Mouse (Mus musculus): ENCODE results near the gene Smyd5. TPM values are rescaled to one million over a fixed set of nuclear protein-coding genes. Genes with fewer than 3 reads are reported as not detected.

Gene Smyd5
- polyA plus RNA-seq (2015; fragmentation: Nextera tagmentation; extraction: Ambion mirVana), result 14.1 and 14.7 TPM in 2 replicates

GRCm38 (mm10) chr6:85431842-85432431 is at the start of gene Smyd5:
Smyd5 (plus strand) TSS chr6:85431989.
- peak; percentile 92 for ATAC-seq (ENCODE audit: low FRiP score, low TSS enrichment)
- Histone ChIP-seq H3K27me3 (ENCODE audit: control insufficient read depth, insufficient read depth, low read length) (no peaks in the 10 kb centered on the region), H3K4me1 (replicated peaks; ENCODE audit: control insufficient read depth, insufficient read depth) (0 out of 2 replicates have a peak, but pooled peaks cover 2% of the 10 kb centered on the region), H3K9ac (ENCODE audit: low read length) (peak within 1 kb of the TSS; percentile 72), H3K27ac (replicated peaks) (no peak within 1 kb of the TSS), H3K4me3 (ENCODE audit: low read depth, low read length) (peak within 1 kb of the TSS; percentile 87), H3K4me2 (replicated peaks; ENCODE audit: low read depth) (peak within 1 kb of the TSS; percentile 99), H3K9me3 (ENCODE audit: control insufficient read depth, low read length) (no peaks in the 10 kb centered on the region), H3K36me3 (ENCODE audit: control insufficient read depth, insufficient read depth, low read length) (no peaks in the 10 kb centered on the region)
- TF ChIP-seq EP300 (optimal IDR thresholded peaks at IDR 0.05), result no peak
- no peak for TF ChIP-seq CTCF (IDR thresholded peaks at IDR 0.05; ENCODE audit: low read depth)
- under 1% methylated on average over 39 of the region's 39 CpGs for WGBS
- peak; percentile 91 for DNase-seq (ENCODE audit: low spot score)

- Histone ChIP-seq H3K27ac (replicated peaks) (no peak overlapping the region), H3K4me1 (replicated peaks; ENCODE audit: control insufficient read depth, insufficient read depth) (no peaks in the 10 kb centered on the region), H3K9me3 (ENCODE audit: control insufficient read depth, low read length) (no peaks in the 10 kb centered on the region), H3K27me3 (ENCODE audit: control insufficient read depth, insufficient read depth, low read length) (no peaks in the 10 kb centered on the region), H3K9ac (ENCODE audit: low read length) (no peak overlapping the region), H3K4me3 (ENCODE audit: low read depth, low read length) (no peak overlapping the region), H3K4me2 (replicated peaks; ENCODE audit: low read depth) (no peak overlapping the region), H3K36me3 (ENCODE audit: control insufficient read depth, insufficient read depth, low read length) (no peaks in the 10 kb centered on the region)
- DNase-seq (ENCODE audit: low spot score), result no peak
- WGBS, result 80% methylated on average over 2 of the region's 2 CpGs
- ATAC-seq (ENCODE audit: low FRiP score, low TSS enrichment), result no peak
- TF ChIP-seq CTCF (IDR thresholded peaks at IDR 0.05; ENCODE audit: low read depth), result no peak
- TF ChIP-seq EP300 (optimal IDR thresholded peaks at IDR 0.05), result no peak
Observed at GRCm38 (mm10) chr6:85382791-85383190, 49.0 kb upstream of the Smyd5 start.

- Histone ChIP-seq H3K27me3 (ENCODE audit: control insufficient read depth, insufficient read depth, low read length) (no peaks in the 10 kb centered on the region), H3K4me1 (replicated peaks; ENCODE audit: control insufficient read depth, insufficient read depth) (no peaks in the 10 kb centered on the region), H3K4me3 (ENCODE audit: low read depth, low read length) (no peak overlapping the region), H3K4me2 (replicated peaks; ENCODE audit: low read depth) (no peak overlapping the region), H3K36me3 (ENCODE audit: control insufficient read depth, insufficient read depth, low read length) (no peaks in the 10 kb centered on the region), H3K9ac (ENCODE audit: low read length) (no peak overlapping the region), H3K9me3 (ENCODE audit: control insufficient read depth, low read length) (no peaks in the 10 kb centered on the region), H3K27ac (replicated peaks) (no peak overlapping the region)
- TF ChIP-seq CTCF (IDR thresholded peaks at IDR 0.05; ENCODE audit: low read depth) (no peak), EP300 (optimal IDR thresholded peaks at IDR 0.05) (no peak)
- no peak for ATAC-seq (ENCODE audit: low FRiP score, low TSS enrichment)
- no peak for DNase-seq (ENCODE audit: low spot score)
- 69% methylated on average over 5 of the region's 5 CpGs for WGBS
Observed at GRCm38 (mm10) chr6:85388608-85389007, 43.2 kb upstream of the Smyd5 start.

- Histone ChIP-seq H3K4me3 (ENCODE audit: low read depth, low read length) (no peak overlapping the region), H3K36me3 (ENCODE audit: control insufficient read depth, insufficient read depth, low read length) (no peaks in the 10 kb centered on the region), H3K4me1 (replicated peaks; ENCODE audit: control insufficient read depth, insufficient read depth) (no peaks in the 10 kb centered on the region), H3K27ac (replicated peaks) (no peak overlapping the region), H3K9me3 (ENCODE audit: control insufficient read depth, low read length) (no peaks in the 10 kb centered on the region), H3K4me2 (replicated peaks; ENCODE audit: low read depth) (no peak overlapping the region), H3K9ac (ENCODE audit: low read length) (no peak overlapping the region), H3K27me3 (ENCODE audit: control insufficient read depth, insufficient read depth, low read length) (no peaks in the 10 kb centered on the region)
- ATAC-seq (ENCODE audit: low FRiP score, low TSS enrichment), result no peak
- TF ChIP-seq CTCF (IDR thresholded peaks at IDR 0.05; ENCODE audit: low read depth), result peak; percentile 84
- TF ChIP-seq EP300 (optimal IDR thresholded peaks at IDR 0.05), result no peak
- DNase-seq (ENCODE audit: low spot score), result peak; percentile 68
- 18% methylated on average over 6 of the region's 7 CpGs for WGBS
Observed at GRCm38 (mm10) chr6:85391803-85392202, 40.0 kb upstream of the Smyd5 start.

- 81% methylated on average over 2 of the region's 2 CpGs for WGBS
- no peak for DNase-seq (ENCODE audit: low spot score)
Observed at GRCm38 (mm10) chr6:85395360-85395759, 36.4 kb upstream of the Smyd5 start.

GRCm38 (mm10) chr6:85397165-85397564 is 34.6 kb upstream of the Smyd5 start:
- ATAC-seq (ENCODE audit: low FRiP score, low TSS enrichment), result no peak

More at GRCm38 (mm10) chr6:85395360-85395759, 36.4 kb upstream of the Smyd5 start:
- Histone ChIP-seq H3K4me1 (replicated peaks; ENCODE audit: control insufficient read depth, insufficient read depth) (no peaks in the 10 kb centered on the region), H3K4me3 (ENCODE audit: low read depth, low read length) (no peak overlapping the region), H3K9ac (ENCODE audit: low read length) (no peak overlapping the region), H3K9me3 (ENCODE audit: control insufficient read depth, low read length) (no peaks in the 10 kb centered on the region), H3K36me3 (ENCODE audit: control insufficient read depth, insufficient read depth, low read length) (no peaks in the 10 kb centered on the region), H3K27me3 (ENCODE audit: control insufficient read depth, insufficient read depth, low read length) (no peaks in the 10 kb centered on the region), H3K4me2 (replicated peaks; ENCODE audit: low read depth) (no peak overlapping the region), H3K27ac (replicated peaks) (no peak overlapping the region)
- no peak for ATAC-seq (ENCODE audit: low FRiP score, low TSS enrichment)
- TF ChIP-seq EP300 (optimal IDR thresholded peaks at IDR 0.05), result no peak
- TF ChIP-seq CTCF (IDR thresholded peaks at IDR 0.05; ENCODE audit: low read depth), result no peak

More at GRCm38 (mm10) chr6:85397165-85397564, 34.6 kb upstream of the Smyd5 start:
- Histone ChIP-seq H3K4me1 (replicated peaks; ENCODE audit: control insufficient read depth, insufficient read depth) (no peaks in the 10 kb centered on the region), H3K27me3 (ENCODE audit: control insufficient read depth, insufficient read depth, low read length) (no peaks in the 10 kb centered on the region), H3K9ac (ENCODE audit: low read length) (no peak overlapping the region), H3K9me3 (ENCODE audit: control insufficient read depth, low read length) (no peaks in the 10 kb centered on the region), H3K36me3 (ENCODE audit: control insufficient read depth, insufficient read depth, low read length) (no peaks in the 10 kb centered on the region), H3K27ac (replicated peaks) (no peak overlapping the region), H3K4me2 (replicated peaks; ENCODE audit: low read depth) (no peak overlapping the region), H3K4me3 (ENCODE audit: low read depth, low read length) (no peak overlapping the region)
- 73% methylated on average over 1 of the region's 1 CpGs for WGBS
- TF ChIP-seq CTCF (IDR thresholded peaks at IDR 0.05; ENCODE audit: low read depth) (peak; percentile 72), EP300 (optimal IDR thresholded peaks at IDR 0.05) (no peak)
- peak; percentile 51 for DNase-seq (ENCODE audit: low spot score)

All from stomach, postnatal 0 days (tissue).